Mouse (Mus musculus) frontal cortex, adult (tissue): ENCODE data around the gene Cfap54.

Experiments
- ATAC-seq: cut with Nextera tagmentation; 2 replicates; pipeline ENCODE4 v1.9.2; 2017; ENCODE audit warnings: mild to moderate bottlenecking, moderate library complexity, mixed read lengths; ENCODE audit not compliant: low TSS enrichment

Gene Cfap54

DNA sequence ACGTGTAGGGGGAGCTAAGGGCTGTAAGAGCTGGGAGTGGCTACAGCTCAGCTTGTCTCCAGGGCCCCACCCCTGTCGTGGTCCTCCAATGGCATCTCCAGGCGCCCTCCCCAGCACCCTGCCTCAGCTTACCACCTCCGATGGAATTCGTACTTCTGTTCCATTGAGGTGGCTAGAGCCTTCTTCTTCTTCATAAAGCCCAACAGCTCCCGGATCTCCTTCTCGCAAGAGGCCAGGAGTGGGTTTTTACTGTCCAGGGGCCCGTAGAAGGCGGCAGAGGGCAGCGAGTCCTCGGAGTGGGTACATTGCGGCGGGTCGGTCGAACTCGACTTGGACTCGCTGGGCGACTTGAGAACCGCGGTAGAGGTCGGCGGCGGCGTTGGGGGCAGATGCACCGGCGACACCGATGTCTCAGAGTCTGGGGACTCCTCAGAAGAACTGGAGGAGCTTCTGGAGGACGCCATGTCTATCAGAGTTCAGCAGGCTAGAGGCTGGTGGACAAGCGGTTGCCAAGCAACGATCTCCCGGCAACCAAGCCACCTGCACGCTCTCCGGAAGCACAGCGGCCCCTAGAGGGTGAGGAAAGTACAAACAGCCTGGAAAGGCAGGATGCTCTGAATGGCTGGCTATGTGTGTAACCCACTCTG lies at the start of gene Cfap54:
Cfap54 (minus strand) TSS at position 486 of the 647 bp plus-strand sequence.
- peak; percentile 78 for ATAC-seq

GRCm38 (mm10) chr10:93130456-93130940 lies 49.1 kb upstream of the Cfap54 start:
- ATAC-seq: no peak

DNA sequence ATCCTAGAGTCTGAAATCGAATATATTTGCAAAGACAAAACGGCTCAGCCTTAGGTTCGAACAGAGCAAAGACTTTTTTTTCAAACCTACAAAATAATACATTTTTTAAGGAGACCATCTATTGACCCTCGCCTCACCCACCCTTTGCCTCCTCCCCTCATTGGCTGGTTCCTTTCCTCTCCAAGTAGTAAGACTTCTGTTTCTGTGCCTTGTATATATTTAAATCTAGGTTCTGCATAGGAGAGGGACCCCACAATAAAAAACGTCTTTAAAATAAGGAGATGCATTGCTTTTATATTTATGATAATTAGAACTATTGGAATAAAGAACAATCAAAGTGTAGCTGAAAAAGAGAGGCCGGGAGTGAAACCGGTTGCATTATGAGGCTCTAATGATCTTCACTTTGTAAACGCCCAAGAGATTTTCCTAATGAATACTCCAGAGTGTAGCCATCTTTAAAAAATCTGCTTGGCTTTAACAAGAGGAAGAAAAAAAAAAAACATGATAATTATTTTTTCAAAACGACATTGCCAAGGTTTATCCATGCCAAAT lies 48.6 kb upstream of the Cfap54 start:
- no peak for ATAC-seq

DNA sequence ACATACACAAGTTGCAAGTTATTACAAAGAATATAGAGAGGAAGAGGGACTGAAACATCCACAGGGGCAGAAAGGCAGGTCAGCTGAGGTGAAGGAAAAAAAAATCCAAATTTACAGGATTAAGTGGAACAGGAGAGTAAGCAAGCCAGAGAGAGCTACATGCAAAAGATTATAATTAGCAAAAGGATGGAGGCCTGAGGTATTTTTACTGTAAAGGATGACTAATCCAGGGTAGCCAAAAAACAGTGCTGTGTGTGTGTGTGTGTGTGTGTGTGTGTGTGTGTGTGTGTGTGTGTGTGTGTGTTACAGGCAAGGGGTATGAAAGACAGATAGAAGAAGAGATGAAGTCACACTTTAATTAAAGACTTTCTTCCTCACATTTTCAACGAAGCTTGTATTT lies 47.9 kb upstream of the Cfap54 start:
- ATAC-seq: peak; percentile 84

DNA sequence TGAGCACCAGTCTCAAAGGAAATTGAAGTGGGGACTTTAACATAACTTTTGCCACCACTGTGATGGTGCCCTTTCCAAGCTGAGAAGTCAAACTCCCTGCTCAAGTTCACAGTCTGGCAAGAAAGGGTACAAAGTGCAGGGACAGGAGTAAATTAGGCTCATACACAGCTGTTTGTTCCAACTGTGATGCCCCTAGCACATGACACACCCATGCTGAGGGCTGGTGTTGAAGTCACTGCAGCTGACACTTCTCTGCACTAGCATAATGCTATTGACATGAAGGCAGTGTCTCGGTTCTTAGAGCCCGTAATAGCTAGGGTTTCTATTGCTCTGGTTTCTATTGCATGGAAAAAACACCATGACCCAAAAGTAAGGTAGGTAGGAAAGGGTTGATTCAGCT lies 47.1 kb upstream of the Cfap54 start:
- ATAC-seq: no peak

GRCm38 (mm10) chr10:93126025-93126424 lies 44.6 kb upstream of the Cfap54 start:
- ATAC-seq: no peak

GRCm38 (mm10) chr10:93123957-93124613 lies 42.7 kb upstream of the Cfap54 start:
- peak; percentile 61 for ATAC-seq

DNA sequence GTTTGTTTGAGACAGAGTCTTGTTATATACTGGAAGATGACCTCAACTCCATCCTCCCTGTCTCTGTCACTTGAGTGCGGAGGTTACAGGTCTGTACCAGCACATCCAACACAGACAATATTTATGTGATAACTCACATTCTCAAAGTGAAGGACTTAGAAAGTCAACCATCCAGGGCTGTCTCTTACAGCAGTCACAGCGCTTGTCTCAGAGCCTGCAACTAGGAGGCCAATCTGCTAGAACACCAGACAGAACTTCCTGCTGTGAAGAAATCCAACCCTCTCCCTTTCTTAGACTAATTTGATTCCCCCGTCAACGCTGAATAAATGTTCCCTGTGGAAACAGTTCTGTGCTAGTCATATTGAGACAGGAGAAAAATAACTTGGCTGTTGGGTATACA lies 41.9 kb upstream of the Cfap54 start:
- ATAC-seq: peak; percentile 68

GRCm38 (mm10) chr10:93122399-93123184 lies 41.2 kb upstream of the Cfap54 start:
- no peak for ATAC-seq

DNA sequence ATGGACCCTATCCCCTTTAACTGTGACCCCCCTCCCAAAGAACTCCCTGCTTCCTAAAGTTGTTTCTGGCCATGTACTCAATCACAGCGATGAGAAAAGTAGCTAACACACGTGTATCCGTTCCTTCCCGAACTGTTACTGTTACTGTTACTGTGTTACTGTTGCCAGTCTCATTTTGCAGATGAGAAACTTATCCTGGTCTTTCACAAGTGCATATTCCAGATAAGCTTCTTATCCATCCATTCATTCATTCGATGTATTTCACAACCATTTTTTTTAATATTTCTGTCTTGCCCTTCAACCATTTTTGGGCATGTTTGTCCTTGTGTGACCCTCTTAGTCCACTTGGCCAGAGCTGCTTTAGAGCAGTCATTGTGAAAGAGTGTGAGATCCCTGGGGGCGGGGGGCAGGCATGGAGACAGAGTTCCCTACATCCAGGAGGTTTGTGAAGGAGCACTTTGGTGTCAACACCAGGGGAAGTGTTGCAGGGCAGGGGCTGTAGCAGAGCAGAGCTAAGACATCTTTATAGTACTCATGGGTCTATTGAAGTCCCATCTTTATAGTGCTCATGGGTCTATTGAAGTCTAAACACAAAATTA lies 39.9 kb upstream of the Cfap54 start:
- ATAC-seq: no peak

- peak; percentile 44 for ATAC-seq
Observed at GRCm38 (mm10) chr10:93119809-93120208, 38.4 kb upstream of the Cfap54 start.

DNA sequence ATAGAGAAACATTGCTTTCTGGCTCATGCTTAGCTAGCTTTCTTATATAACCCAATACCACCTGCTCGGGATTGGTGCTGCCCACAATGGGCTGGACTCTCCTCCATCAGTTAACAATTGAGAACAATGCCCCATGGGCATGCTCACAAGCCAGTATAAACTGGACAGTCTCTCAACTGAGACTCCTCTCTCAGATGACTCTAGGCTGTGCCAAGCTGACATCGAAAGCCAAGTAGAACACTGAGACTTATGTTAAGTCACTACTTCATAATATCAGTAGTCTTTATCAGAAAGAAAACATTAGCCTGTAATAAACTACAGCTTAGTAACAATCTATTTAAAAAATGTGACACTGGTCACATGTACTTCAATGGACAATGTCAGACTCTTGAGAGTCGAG lies 35.2 kb upstream of the Cfap54 start:
- ATAC-seq: no peak

GRCm38 (mm10) chr10:93115743-93116142 lies 34.3 kb upstream of the Cfap54 start:
- ATAC-seq: no peak

DNA sequence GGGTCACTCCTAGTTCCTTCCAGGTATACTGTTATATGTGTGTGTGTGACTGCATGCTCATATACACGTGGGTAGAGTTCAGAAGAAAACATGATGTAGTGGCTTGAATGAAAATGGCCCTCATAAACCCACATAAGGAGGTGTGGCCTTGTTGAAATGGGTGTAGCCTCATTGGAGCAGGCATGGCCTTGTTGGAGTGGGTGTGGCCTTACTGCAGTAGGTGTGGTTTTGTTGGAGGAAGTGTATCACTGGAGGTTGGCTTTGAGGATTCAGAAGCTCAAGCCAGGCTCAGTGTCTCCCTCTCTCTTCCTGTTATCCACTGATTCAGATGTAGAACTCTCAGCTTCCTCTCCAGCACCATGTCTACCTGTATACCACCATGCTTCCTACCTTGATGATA lies 33.4 kb upstream of the Cfap54 start:
- no peak for ATAC-seq

DNA sequence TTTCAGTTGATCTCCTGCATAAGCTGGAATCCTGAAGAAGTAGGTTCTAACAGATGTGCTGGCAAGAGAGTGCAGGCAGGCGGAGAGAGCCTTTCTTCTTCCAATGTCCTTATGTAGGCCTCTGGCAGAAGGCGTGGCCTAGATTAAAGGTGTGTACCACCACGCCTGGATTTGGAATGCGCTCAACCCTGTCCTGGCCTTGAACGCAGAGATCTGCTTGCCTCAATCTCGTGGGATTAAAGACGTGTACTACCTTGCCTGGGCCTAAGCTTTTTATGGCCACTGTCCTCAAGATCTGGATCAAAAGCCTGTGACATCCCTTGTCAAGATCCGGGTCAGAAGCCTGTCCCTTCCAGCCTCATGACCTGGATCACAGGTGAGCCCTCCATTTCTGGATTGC lies 32.5 kb upstream of the Cfap54 start:
- ATAC-seq: no peak

GRCm38 (mm10) chr10:93112021-93112420 lies 30.6 kb upstream of the Cfap54 start:
- no peak for ATAC-seq

DNA sequence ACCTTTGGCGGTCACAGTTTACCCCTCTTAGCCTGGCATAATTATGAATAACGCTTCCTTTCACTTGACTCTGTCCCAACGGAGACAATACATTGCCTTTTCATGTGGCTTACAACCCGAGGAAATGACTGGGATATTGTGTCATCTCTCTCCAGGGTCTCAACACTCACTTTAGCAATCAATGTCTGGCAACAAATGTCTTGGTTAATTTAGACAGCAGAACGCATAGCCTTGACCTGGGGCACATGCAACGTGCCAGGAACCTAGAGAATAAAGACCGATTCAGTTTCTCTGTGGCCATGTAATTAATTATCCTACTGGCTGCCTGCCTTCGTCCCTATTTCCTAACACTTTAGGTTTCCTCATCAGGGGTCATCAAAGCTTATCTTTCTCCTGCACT lies 30.0 kb upstream of the Cfap54 start:
- no peak for ATAC-seq

GRCm38 (mm10) chr10:93105358-93105757 lies 23.9 kb upstream of the Cfap54 start:
- no peak for ATAC-seq

GRCm38 (mm10) chr10:93104357-93104756 lies 22.9 kb upstream of the Cfap54 start:
- ATAC-seq: peak; percentile 92

GRCm38 (mm10) chr10:93103676-93104075 lies 22.3 kb upstream of the Cfap54 start:
- peak; percentile 50; the same call in 1 of the 2 replicates for ATAC-seq

- no peak for ATAC-seq
Observed at GRCm38 (mm10) chr10:93102321-93102720, 20.9 kb upstream of the Cfap54 start.

DNA sequence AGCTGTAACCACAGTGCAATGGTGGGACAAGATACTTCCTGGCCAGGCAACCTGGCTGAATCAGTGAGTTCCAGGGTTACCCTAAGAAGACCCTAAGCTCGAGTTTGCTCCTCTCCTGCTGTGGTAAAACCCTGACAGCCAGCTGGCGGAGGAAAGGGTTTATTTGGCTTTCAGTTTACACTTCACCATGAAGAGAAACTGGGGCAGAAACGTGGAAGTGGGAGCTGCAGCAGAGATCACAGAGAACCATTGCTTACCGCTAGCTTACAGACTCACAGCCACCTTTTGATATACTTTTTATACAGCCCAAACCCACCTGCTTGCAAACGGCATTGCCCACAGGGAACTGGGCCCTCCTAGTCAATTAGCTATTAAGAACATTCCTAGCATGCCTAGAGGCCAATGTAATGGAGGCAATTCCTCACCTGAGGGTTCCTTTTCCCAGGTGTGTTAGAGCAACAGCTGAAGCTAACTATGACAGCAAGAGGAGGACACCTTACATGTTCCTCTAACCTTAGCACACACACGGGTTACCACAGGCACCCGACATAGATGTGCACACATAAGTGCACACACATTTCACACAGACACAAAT lies 16.9 kb upstream of the Cfap54 start:
- no peak for ATAC-seq
